Mouse (Mus musculus) kidney, postnatal 4 days (tissue): ENCODE results near the gene Babam2.
A peak's percentile ranks its signal among the peaks of the same experiment; 100 is the strongest.

Experiments
- DNase-seq, 2 experiments: peaks; one replicate each; pipeline ENCODE4 v3.0.0; 2021; ENCODE audit warnings: mixed read lengths in 2 of 2

Babam2 gene

DNA sequence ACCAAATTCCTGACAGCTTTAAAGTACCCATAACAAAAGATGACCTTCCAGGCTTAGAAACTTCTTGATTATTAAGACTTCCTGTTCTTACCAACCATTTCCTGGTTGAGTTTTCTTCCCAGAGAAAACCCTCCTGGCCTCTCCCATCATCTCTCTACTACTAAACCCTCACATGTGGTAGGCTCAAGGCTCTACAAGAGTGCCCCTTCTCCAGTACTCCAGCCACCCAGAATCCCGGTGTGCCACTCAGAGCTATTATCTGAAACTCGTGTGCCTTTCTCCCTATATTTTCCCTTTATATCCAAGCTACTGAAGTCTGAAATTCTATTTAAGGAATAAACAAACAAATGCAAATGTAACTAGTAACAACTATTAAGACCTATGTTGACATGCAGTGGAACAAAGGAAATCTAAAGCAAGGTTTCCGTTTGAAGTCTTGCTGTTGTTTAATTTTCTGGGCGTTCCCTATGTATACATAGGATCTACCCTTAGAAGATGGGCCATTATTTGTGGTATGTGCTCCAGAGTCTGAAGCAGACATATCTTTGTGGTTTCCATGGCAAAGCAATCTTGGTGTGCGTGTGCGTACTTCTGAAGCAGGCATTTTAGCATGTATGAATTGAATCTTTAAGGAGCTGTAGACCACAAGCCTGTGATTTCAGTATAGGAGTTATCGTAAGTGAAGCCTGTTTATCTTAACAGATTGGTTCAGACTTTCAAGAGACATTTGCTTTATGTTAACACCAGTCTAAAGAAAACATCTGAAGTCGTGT, 361.2 kb downstream of the Babam2 start:
- no peak for DNase-seq

DNA sequence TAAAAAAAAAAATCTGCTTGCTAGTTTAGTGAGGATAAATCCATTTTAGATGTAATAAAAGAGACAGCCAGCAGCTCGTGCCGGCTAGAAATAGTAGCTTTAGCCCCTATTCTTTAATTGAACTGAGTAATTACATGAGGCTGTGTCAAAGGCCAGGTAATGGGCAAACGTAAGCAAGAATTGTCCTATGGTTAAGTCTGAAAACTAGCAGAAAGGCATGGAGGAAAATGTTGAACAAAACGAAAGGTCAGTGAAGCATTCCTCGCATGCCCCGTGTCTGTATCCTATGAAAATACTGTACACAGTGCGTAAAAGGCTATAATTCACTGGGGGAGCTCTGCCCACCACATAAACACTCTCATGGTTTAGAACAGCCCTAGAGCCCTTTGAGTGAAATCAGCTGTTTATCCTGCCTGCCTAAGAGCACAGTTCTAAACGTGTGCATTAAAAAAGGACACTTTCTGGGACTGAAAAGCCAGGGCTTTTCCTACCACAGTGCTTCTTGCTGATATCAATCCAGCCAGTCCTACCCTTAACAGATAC, 361.8 kb downstream of the Babam2 start:
- peak; percentile 27 to 50 for DNase-seq

DNA sequence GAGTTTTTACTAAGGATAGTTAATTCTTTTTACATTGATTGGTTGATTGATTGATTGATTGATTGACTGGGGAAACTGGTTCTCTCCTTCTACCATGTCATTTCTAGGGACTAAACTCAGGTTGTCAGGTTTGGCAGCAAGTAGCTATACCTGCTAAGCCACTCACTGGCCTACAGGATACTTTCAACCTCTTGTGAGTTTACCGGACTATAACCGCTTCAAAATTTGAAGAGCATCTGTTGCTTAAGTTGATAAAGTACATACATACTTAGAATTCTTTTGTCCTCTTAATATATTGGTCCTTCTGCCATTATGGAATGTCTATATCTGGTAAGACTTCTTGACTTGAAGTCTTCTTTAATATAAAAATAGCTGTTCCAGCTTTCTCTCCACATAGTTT, 363.0 kb downstream of the Babam2 start:
- no peak for DNase-seq

DNA sequence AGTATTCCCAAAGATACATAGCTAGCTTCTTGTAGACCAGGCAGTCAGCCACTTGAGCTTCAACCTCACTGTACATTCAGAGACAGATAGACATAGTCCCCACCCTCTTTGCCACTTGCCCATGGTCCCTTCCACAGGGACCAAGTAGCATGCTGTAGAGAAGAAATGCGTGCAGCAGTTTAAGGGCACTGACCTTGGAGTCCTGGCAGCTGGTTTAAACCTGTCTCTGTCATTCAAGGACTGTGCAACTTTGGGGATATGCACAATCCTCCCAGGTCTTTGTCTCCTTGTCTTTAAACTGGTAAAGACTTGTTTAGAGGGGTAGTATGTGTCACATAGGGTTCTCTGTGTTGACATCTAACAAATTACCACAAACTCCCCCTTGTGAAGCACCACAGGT, 364.4 kb downstream of the Babam2 start:
- DNase-seq = no peak

DNA sequence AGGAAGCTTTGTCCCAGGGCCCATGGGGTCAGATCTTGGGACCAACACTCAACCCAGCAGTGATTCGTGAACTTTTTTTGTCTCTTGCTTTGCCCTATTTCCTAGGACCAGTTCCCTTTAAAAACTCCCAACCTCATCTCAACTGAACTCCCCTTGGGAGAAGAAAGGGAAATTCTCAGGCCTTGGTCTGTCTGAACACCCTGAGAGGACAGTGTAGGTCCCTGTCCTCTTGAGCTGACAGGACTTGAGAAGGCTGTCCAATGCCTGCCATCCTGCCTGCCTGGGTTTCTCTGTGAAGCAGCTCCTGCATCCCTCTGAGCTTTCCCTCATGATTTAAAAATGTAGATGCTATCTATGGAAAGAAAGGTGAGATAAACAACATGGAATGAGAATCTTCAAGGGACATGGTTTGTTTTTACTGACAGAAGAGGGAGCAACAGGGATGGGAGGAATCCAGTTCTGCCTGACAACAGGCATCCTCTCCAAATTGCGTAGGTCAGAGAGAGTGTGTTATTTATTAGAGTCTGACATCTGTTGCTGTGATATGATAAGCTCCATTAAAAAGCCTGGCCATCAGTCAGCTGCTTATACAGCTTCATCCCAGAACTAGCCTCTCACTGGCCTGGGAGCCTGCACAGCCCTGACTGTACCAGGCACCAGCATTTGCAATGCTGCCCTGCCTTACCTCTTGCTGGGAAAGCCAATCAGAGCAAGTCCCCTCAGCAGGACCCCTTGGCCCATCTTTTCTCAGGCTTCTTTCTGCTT, 367.0 kb downstream of the Babam2 start:
- no peak for DNase-seq

DNA sequence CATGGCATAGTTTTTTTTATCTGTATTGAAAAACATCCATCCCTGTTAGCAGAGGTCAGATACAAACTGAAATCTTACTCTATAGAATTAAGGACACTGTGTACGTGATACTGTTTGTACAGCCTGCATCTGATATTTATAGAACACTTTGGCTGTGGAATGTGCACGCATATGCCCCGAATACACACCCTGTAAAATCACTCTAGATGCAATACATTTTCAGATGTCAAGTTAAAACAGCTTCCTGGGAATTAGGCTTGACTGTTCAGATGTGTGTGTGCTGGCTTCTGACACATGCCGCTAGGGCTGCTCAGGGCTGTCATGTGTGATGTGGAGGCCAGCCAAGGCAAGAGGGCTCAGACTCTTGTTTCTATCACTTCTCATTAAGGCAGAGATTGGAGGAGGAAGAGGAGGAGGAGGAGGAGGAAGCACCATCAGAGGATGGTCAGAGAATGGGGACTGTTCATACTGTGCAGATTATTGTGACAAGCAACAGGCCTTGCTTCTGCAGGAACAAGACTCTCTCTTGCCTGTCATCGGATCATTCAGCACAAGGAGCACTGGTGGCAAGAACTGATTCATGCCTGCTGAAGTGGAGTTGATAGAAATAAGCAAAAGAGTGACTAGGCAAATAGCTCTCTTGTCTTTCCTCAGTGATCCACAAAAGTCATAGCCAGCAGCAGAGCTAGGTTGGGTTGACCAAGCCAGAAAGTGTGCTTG, 368.7 kb downstream of the Babam2 start:
- DNase-seq = no peak

DNA sequence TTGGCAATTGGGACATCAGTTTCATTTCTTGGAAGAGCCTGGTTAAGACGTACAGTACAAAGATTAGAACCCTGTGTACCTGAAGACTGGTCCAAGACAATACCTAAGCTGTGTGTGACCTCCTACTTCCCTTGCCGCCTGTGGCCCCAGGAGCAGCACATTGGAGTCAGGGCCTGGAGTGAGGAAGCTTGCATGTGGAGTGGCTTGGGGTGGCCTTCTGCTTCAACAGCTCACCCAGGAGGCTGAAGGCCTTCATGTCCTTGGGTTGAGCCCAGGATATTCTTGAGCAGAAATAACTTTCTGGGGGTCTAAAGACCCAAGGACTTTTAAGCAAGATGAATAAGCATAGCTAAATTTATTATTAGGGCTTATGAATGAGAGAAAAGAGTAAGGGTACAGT, 369.4 kb downstream of the Babam2 start:
- no peak for DNase-seq

DNA sequence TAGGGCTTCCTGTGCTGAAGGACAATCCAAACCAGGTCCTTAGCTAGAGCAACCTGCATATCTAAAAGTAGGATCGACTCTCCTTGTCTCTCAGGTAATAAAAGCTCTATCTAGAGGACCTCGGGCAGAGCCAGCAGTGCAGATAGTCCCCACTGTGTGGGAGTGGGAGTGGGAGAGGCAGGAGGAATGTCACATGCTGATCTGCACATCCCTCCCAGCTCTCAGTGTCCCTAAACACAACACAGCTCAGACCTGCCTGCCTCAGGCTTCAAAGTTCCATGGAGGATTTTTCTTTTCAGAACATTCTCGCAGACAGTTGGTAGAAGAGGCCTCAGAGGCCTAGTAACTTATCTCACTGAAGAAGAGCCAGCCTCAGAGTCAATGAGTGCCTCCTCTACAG, 371.1 kb downstream of the Babam2 start:
- peak; percentile 35 to 55 for DNase-seq

DNA sequence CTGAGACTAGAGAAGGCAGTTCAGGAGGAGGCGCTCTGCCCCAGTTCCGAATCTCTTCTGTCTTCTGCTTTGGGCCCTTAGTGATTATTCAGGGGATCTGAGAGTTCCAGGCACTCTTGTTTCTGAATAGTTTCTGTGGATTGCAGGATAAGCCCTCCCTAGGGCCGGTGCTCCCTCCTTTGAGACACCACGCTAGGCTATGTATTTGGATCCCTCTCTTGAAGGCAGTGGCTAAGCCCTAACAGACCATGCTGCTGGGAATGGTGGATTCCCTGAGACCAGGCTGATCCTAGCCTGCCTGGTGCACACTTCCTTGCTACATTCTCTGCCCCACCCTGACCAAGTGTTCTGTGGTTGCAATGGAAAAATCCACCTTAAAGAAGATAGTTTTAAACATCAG, 371.6 kb downstream of the Babam2 start:
- DNase-seq = no peak

DNA sequence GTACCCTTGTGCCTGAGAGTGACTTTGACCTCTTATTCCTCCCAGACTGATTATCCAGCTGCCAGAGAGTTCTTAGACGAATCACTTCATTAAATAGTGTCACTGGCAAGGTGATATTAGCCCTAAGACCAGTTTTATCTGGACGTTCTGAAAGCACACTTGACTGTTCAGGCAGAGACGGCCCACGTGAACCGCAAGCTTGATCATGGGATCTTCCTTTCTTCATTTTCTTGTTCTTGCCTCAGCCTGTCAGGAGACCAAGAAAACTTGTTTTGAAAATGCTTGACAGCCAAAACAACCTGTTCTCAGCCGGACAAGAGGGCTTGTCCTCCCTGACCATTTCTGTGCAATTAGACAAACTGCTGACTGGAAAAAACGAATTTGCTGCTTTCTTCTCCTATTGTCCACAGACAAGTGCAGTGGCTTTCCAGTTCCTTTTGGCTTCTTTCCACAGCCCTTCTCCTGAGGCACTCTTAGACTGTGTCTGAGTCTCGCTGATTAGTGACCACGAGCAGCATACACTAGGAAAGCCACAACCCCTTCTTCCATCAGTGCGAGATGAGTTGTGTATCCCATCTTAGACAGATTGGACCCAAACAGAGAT, 372.2 kb downstream of the Babam2 start:
- no peak for DNase-seq

DNA sequence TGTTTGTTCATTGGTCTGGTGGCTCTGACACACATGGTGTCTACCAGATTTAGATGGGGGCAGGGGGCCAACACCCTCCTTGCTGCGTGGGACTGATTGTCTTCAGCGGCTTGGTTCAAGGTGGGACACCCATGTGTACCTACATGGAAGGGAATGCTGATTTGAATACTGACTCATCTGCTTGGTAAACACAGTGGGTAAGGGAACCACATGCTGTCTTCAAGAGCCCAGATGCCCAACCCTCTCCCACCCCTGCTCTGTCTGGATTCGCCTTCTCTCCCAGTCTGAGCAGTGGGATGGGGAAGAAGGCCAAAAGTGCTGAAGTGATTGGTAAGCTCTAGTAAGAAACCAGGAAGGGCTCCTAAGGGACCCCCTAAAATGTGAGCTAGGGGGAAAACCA, 373.3 kb downstream of the Babam2 start:
- no peak for DNase-seq

DNA sequence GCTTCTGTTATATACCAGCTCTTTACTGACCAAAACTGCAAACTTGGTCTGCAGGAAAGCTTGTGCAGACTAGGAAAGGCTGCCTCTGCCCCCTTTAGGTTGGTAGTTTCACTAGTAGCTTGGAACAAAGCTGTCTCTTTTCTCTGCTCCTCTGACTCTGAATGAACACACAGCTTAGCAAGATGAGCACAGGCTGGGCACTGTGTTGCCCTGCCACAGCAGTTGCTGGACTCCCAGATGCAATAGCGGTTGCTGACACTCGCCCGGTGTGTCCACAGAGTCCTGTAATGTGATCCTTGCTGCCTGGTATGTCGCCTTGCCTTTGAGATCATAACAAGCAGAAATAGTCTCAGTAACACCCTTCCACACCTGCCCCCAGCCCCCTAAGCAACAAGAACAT, 373.8 kb downstream of the Babam2 start:
- DNase-seq = no peak

DNA sequence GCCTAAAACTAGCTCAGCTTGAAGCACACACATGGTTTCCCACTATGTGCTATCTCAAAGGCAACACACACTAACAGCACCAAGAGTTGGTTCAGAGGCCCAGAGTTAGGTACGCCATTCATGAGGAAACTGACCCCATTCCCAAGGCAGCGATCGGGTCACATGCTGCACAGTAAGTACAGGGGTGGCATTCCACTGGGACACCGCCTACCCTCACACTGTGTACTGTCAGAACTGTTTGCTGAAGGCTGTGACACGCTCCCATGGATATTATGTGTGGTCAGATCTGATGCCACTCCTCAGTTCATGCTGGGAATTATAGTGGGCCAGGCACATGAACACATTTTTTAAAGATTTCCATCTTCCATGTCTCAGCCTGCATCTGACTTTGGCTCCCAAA, 374.3 kb downstream of the Babam2 start:
- no peak for DNase-seq

DNA sequence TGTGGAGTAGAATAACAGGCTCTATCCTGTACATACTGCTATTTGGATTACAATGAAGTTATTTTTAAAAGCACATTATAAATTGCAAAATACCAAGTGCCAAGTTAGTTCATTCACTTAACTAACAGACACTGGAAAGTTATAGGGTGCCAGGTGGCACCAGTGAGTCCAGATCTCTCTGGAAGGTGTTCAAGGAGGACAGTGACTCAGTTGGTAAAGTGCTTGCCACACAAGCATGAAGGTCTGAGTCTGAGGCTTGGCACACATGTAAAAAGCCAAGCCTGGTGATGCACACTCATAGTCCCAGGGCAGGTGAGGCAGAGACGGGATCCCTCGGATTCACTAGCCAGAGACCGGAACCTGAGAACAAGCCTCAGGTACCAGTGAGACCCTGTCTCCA, 375.4 kb downstream of the Babam2 start:
- no peak for DNase-seq

DNA sequence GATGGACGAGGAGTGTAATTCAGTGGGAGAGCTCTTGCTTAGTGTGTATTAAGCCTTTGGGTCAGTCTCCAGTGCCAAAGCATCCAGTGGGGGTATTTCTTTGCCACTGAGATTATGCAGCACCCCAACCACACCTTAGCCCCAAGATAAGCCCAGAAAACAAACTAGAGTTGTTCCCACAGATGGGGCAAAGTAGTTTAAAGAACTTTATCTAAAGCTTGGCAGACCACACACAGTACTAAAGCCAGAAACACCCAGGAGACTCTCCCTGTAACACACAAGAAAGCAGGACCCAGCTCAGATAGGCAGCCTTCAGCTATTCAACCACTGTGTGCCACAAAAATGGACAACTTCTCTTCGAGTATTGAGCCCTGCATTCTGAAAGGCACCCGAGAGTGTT, 376.6 kb downstream of the Babam2 start:
- no peak for DNase-seq

DNA sequence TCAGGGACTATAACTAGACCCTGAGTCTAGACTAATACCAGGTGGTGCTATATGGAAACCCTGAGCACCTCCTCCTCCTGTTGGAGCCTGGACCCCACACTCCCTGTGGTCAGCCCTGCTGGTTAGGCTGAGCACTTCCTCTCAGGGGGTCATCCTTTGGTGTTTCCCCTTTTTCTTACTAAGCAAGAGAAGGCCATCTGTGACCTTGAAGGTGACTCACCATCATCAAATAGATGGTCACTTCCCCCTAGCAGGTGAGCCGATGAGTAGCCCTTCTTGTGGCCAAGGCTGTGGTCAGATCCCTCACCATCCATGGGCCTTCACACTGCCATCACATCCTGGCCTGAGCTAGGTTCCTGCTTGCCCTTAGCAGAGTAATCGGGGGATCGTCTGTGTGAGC, 379.7 kb downstream of the Babam2 start:
- no peak for DNase-seq

DNA sequence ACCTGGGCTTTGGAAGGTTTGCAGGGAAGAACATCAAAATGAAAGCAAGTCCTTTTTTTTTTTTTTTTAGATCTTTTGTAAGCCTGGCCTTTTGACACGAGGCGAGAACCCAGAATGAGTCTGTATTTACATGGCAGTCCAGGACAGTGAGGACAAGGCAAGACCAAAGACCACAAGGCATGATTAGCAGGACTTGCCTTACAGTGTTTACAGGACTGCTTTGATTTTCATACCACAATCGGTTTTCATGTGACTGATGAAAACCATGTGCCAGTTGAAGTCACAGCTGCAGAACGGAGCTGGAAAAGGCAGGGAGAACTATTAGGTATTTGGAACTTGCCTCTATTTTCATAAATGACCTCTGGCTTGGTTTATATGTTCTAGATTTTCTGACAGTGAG, 381.5 kb downstream of the Babam2 start:
- no peak for DNase-seq

DNA sequence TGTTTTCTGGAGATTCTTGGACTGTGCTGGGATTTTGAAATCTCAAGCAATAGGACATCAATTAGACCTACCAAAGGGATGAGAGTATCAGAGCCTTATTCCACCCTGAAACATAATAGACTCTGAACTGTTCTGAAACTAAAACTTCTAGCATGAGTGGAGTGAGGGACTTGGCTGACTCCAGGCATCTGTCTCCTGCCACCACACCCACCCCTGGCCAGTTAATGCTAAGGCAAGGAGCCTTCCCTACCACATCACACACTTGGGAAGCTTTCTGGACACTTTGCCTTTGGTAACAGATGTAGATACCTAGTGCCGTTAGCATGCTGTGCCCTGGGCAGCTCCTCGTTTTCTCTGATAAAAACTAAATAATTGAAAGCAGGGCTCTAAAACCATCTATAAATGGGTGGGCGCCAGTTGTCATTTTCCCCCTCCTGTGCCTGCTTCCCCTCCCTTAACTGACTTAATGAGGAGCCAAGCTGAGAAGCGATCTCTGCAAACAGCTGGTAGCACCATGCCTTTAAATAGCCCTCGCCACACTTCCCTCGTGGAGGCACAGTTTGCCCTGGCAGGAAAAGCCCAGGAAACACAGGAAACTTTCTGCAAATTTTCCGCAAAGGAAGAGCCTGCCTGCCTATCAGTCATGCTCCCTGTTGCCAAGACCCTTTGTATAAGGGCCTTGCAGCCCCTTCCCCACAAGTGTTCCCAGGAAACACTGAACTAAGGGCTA, 383.2 kb downstream of the Babam2 start:
- DNase-seq = no peak

DNA sequence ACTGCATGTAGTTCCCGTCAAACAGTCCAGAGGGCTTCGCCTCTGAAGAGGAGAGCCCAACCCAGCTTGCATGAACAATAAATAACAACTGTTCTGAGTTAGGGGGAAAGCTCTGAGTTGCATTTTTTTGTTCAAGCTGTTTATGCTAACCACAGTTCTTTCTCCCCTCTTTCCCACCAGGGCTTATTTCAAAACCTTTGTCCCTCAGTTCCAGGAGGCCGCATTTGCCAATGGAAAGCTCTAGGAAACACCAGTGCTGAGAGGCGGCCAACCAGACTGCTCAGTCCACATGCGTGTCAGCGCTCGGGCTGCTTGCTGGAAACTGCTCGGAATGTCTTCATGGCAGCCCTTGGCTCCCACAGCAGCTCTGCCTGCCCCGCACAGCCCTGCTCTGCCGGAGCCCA, 386.9 kb downstream of the Babam2 start:
- peak; percentile 63 to 71 for DNase-seq

DNA sequence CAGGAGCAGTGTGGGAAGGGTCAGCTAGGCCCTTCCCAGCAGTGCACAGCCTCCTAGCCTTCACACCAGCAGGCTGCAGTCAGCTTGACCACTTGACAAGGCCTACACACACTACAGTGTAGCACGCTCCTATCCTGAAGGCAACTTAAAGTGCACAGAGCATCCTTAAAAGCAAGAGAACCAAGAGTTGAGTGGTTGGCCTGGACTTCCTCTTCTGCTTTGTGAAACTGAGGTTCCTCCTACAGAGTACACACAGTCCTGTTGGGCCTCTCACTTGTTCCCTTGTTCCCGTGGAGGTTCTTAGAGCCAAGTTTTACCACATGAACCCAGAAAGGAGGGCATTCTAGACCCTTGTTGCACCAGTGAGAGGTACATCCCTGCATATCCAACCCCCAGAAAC, 388.1 kb downstream of the Babam2 start:
- no peak for DNase-seq

DNA sequence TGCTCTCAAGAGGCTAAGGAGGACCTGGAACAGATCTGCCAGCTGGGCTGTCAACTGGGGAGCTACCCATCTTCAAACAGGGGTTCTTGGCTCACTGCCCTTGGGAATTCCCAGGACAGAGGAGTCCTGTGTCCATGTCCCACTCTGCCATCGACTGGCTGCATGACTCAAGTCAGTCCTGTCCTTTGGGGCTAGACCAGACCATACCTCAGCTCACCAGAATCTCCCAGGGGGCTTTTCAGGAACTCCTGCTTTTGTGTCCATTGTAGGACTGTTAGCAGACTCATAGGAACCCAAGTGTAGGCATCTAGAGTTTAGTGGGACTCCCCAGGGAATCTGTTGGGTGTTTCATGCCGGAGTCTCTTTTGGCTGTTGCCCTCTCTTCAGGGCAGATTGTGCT, 388.5 kb downstream of the Babam2 start:
- DNase-seq = no peak

DNA sequence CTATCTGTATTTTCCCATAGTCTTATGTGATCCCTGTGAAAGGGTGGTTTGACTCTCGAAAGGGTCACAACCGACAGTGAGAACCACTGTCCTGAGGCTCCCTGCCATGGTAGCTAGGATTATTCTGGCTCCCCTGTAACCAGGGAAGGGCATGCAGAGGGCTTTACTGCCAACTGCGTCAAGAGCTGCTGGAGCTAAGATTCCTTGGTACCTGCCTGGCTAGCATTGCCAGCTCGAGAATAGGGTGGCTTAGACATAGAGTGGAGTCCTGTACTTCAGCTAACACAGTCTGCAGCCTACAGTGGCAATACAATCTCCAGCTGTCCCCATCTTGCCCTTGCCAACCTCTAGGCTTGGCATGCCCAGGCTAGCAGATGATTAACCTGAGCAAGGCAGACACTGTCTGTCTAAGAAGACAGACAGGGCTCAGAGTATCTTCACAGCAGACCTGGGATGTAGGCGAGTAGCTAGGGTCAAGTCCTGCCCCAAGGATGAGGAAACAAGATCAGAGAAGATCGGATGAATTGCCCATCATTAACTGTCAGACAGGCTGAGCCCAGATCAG, 389.1 kb downstream of the Babam2 start:
- no peak for DNase-seq
